Mouse (Mus musculus): ENCODE results near the gene 2700049A03Rik.

DNA sequence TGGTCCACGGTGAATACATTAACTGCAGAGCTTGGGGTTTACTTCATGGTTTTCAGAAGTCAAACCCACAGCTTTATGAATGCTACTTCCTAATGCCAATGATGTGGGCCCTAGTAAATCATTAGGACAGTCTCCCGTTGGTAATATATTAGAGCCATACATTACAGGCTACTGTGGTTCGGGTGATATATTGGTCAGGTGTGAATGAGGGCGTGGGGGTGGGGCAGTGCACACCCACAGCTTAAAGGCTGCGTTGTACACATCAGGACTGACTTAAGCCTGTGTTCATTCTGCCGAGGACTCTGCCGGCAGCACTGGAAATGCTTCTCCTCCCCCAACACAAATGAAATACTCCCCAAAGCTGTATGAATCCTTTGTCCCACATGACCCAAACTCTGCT is 118.1 kb downstream of the 2700049A03Rik start:
- TF ChIP-seq CTCF (conservative IDR thresholded peaks at IDR 0.05 in 1 of 2, IDR thresholded peaks at IDR 0.05 in 1 of 2; ENCODE audit: low read depth in 2 of 2, low read length in 2 of 2) (no peak), POLR2A (IDR thresholded peaks at IDR 0.05; ENCODE audit: low read depth, low read length) (no peak), MAX (IDR thresholded peaks at IDR 0.05; ENCODE audit: low read length) (no peak), HCFC1 (IDR thresholded peaks at IDR 0.05; ENCODE audit: low read depth, low read length) (no peak), TCF12 (IDR thresholded peaks at IDR 0.05; ENCODE audit: low read depth, low read length) (no peak), ZNF384 (IDR thresholded peaks at IDR 0.05; ENCODE audit: low read depth, low read length) (no peak)
